ENCODE assay signal across 9 mouse cellular contexts in the genomic region with DNA sequence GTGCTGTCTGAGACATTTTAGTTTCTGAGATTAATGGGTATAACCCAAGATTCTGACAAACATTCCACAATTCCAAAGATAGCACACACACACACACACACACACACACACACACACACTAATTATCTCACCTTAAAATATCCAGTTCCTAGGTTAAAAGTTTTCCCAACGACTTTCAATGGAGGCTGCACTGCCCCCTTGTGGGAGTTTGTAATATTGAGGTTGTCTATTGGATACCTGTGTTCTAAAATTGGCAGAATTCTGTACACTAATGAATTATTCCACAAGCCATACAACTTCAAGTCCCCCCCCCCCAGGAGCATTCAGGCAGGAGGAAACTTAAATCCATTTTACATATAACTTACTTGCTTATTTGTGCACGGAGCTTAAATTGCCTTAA. TPM values are rescaled to one million over a fixed set of nuclear protein-coding genes. Genes with fewer than 3 reads are reported as not detected.
DNase-seq lines count a peak whose midpoint lies in the region; ATAC-seq and TF ChIP-seq lines count a peak whose summit lies in the region.
"Had no signal": no experiment of that assay in that cellular context is flagged by ENCODE, and none has a peak within 500 bp of the region (broad histone marks: within the 10 kb centered on the region; RNA-seq: fewer than 3 reads in every experiment).

No protein-coding gene starts in this region.

- no peak overlapping the region for H3K4me3 ChIP-seq in heart, adult 2 months
- no peak overlapping the region for H3K4me3 ChIP-seq in heart, embryonic 12.5 days
- H3K4me3 ChIP-seq: midbrain, embryonic 12.5 days had no signal

- H3K9ac ChIP-seq in heart, adult 2 months (ENCODE audit: low read depth, low read length), result no peak overlapping the region
- H3K9ac ChIP-seq in heart, embryonic 12.5 days, result no peak overlapping the region
- H3K9ac ChIP-seq: midbrain, embryonic 12.5 days had no signal

- TF ChIP-seq EP300 in heart, adult 2 months (IDR thresholded peaks at IDR 0.05; ENCODE audit: insufficient read depth, low read depth, low read length), result no peak

- intact Hi-C loops in heart, adult 2 months (cut with DNase I), result loop anchor here (2.0 kb wide), 1 partner anchor 404 kb away; no protein-coding TSS in a partner anchor

- peaks cover 3% of the 10 kb centered on the region for H3K36me3 ChIP-seq in heart, adult 2 months (ENCODE audit: control insufficient read depth, insufficient read depth, low read length)
- H3K36me3 ChIP-seq in heart, embryonic 12.5 days, result no peaks in the 10 kb centered on the region
- H3K36me3 ChIP-seq: midbrain, embryonic 12.5 days had no signal

- H3K4me2 ChIP-seq in heart, embryonic 12.5 days, result no peak overlapping the region
- H3K4me2 ChIP-seq: midbrain, embryonic 12.5 days had no signal

- peaks cover 11% of the 10 kb centered on the region for H3K4me1 ChIP-seq in heart, adult 2 months (ENCODE audit: control insufficient read depth, insufficient read depth, low read length)
- peaks cover 21% of the 10 kb centered on the region for H3K4me1 ChIP-seq in heart, embryonic 12.5 days (replicated peaks)

- no peaks in the 10 kb centered on the region for H3K79me2 ChIP-seq in heart, adult 2 months (replicated peaks; ENCODE audit: control insufficient read depth, insufficient read depth, low read length)

- no peaks in the 10 kb centered on the region for H3K27me3 ChIP-seq in heart, adult 2 months (ENCODE audit: control insufficient read depth, insufficient read depth, low read length)
- no peaks in the 10 kb centered on the region for H3K27me3 ChIP-seq in heart, embryonic 12.5 days (replicated peaks)
- H3K27me3 ChIP-seq: midbrain, embryonic 12.5 days had no signal

- DNase-seq in heart, adult 2 months, result peak in 1 of 2 experiments; percentile 47
- DNase-seq in ovary, postnatal 14 days (ENCODE audit: low spot score), result peak; percentile 29
- no peak for DNase-seq in ovary, adult 18-20 months (ENCODE audit: low spot score)
- peak; percentile 66 for DNase-seq in adipocyte (ENCODE audit: low spot score)
- peak; percentile 16 to 21 for DNase-seq in gastrocnemius, postnatal 4 days (ENCODE audit: low spot score in 2 of 2)
- DNase-seq in spleen, postnatal 14 days (ENCODE audit: low spot score in 2 of 2), result no peak

- H3K27ac ChIP-seq in heart, adult 2 months, result no peak overlapping the region
- H3K27ac ChIP-seq in heart, embryonic 12.5 days (ENCODE audit: poor library complexity, severe bottlenecking), result no peak overlapping the region
- H3K27ac ChIP-seq: midbrain, embryonic 12.5 days had no signal

- no peak for TF ChIP-seq POLR2A in heart, adult 2 months (IDR thresholded peaks at IDR 0.05; ENCODE audit: insufficient read depth, low read depth, low read length)

- H3K9me3 ChIP-seq in heart, embryonic 12.5 days (replicated peaks), result no peaks in the 10 kb centered on the region
- H3K9me3 ChIP-seq: midbrain, embryonic 12.5 days had no signal

- peak; percentile 72 for TF ChIP-seq CTCF in heart, adult 2 months (IDR thresholded peaks at IDR 0.05)

- no peak for ATAC-seq in heart, embryonic 12.5 days (ENCODE audit: insufficient number of reproducible peaks, low FRiP score)
- peak; percentile 52; the same call in 1 of the 2 replicates for ATAC-seq in megakaryocyte progenitor cell, adult 5-6 weeks (replicated peaks; ENCODE audit: poor library complexity)

- 26% methylated on average over 2 of the region's 2 CpGs for WGBS in heart, adult 2 months
- 14% methylated on average over 2 of the region's 2 CpGs for WGBS in heart, embryonic 12.5 days

RNA-seq across cellular contexts. Expression of a gene that starts 18.2 kb away (rescaled TPM):
- 10 to 100 TPM; 11.0 to 13.6 TPM for total RNA-seq in heart, adult 2 months (2021)
- 2.2 and 3.4 TPM in 2 replicates for polyA plus RNA-seq in heart, adult 2 months (2012; rRNA removed)
- polyA plus RNA-seq in heart, embryonic 12.5 days (2016; fragmentation: Nextera tagmentation; extraction: Ambion mirVana), result 10.7 and 11.5 TPM in 2 replicates
- total RNA-seq in gastrocnemius, postnatal 4 days (2021), result 10 to 100 TPM; 42.3 to 50.1 TPM
- total RNA-seq in megakaryocyte progenitor cell, adult 5-6 weeks (2015), result 0.54 and 1.1 TPM in 2 replicates
- total RNA-seq in megakaryocyte progenitor cell, adult 5-6 weeks (2017), result 0.75 and 1.4 TPM in 2 replicates

Comparison
In these comparisons a context has a peak if more than half of its experiments do, and no peak if none do; other contexts are left out.
1. DNase-seq: peak in ovary, postnatal 14 days (single experiment), adipocyte (single experiment) and gastrocnemius, postnatal 4 days (2 of 2); none in ovary, adult 18-20 months (single experiment) and spleen, postnatal 14 days (0 of 2).
2. RNA of a gene that starts 18.2 kb away (total RNA-seq): 42.3 to 50.1 TPM in gastrocnemius, postnatal 4 days and 11.0 to 13.6 TPM in heart, adult 2 months; 0.54 to 1.4 TPM in megakaryocyte progenitor cell, adult 5-6 weeks; every median in the first group is over 4 times any median in the second.